Mouse (Mus musculus) neutrophil, adult 5-6 weeks (primary cell): Measurements from ENCODE around the gene Tada1. TPM values are rescaled to one million over a fixed set of nuclear protein-coding genes. Genes with fewer than 3 reads are reported as not detected.

Experiments
- ATAC-seq: fragments of 151-379, 151-347 bp; 2 replicates; pipeline ENCODE4 v1.8.0; 2017; ENCODE audit warnings: mild to moderate bottlenecking, moderate TSS enrichment; ENCODE audit not compliant: insufficient number of reproducible peaks, poor library complexity, low FRiP score, severe bottlenecking; ENCODE audit errors: extremely low read depth
- total RNA-seq: library from RNA; stranded (forward); fragments of 200-1000 nt; gene quantifications from 2 replicates; pipeline ENCODE4 v1.2.3, GENCODE M21; 2017

Tada1 gene
- total RNA-seq, 1 experiment from 2014 or later, result 26.4 TPM

- no peak for ATAC-seq
Measured at GRCm38 (mm10) chr1:166381336-166381735, 2.4 kb downstream of the Tada1 start.

GRCm38 (mm10) chr1:166381821-166382220 lies 2.9 kb downstream of the Tada1 start:
- no peak for ATAC-seq

GRCm38 (mm10) chr1:166382626-166383025 lies 3.7 kb downstream of the Tada1 start:
- ATAC-seq, result no peak

- ATAC-seq, result no peak
Measured at GRCm38 (mm10) chr1:166384614-166385013, 5.7 kb downstream of the Tada1 start.

- no peak for ATAC-seq
Measured at GRCm38 (mm10) chr1:166385431-166385830, 6.5 kb downstream of the Tada1 start.

- no peak for ATAC-seq
Measured at GRCm38 (mm10) chr1:166388511-166388910, 9.6 kb downstream of the Tada1 start.

- no peak for ATAC-seq
Measured at GRCm38 (mm10) chr1:166389406-166390125, 10.7 kb downstream of the Tada1 start.

GRCm38 (mm10) chr1:166391671-166392070 lies 12.8 kb downstream of the Tada1 start:
- ATAC-seq, result no peak

GRCm38 (mm10) chr1:166394770-166395169 lies 15.9 kb downstream of the Tada1 start:
- no peak for ATAC-seq

- no peak for ATAC-seq
Measured at GRCm38 (mm10) chr1:166395661-166396060, 16.8 kb downstream of the Tada1 start.

GRCm38 (mm10) chr1:166396381-166396780 lies 17.5 kb downstream of the Tada1 start:
- no peak for ATAC-seq

- no peak for ATAC-seq
Measured at GRCm38 (mm10) chr1:166401455-166401854, 22.6 kb downstream of the Tada1 start.

GRCm38 (mm10) chr1:166402003-166402402 lies 23.1 kb downstream of the Tada1 start:
- ATAC-seq, result no peak

GRCm38 (mm10) chr1:166403846-166404245 lies 24.9 kb downstream of the Tada1 start:
- no peak for ATAC-seq

GRCm38 (mm10) chr1:166409177-166409700 lies 30.3 kb downstream of the Tada1 start:
- ATAC-seq, result peak; percentile 14; the same call in 1 of the 2 replicates

GRCm38 (mm10) chr1:166409701-166410220 lies 30.9 kb downstream of the Tada1 start, which contains the start of gene Pogk:
TSS of gene Pogk (minus strand) at chr1:166409863.
- ATAC-seq, result peak; percentile 71

GRCm38 (mm10) chr1:166411541-166411940 lies 32.6 kb downstream of the Tada1 start:
- no peak for ATAC-seq

GRCm38 (mm10) chr1:166412266-166412665 lies 33.4 kb downstream of the Tada1 start:
- ATAC-seq, result no peak

GRCm38 (mm10) chr1:166429053-166429452 lies 50.2 kb downstream of the Tada1 start:
- no peak for ATAC-seq

- peak; percentile 23; the same call in 1 of the 2 replicates for ATAC-seq
Measured at GRCm38 (mm10) chr1:166429809-166430431, 51.0 kb downstream of the Tada1 start.
